Mouse (Mus musculus): ENCODE measurements around the gene Gm49352. TPM values are rescaled to one million over a fixed set of nuclear protein-coding genes. Genes with fewer than 3 reads are reported as not detected.

The Gm49352 gene
- not detected in 2 replicates for polyA plus RNA-seq (2015; fragmentation: Nextera tagmentation; extraction: Ambion mirVana)

DNA sequence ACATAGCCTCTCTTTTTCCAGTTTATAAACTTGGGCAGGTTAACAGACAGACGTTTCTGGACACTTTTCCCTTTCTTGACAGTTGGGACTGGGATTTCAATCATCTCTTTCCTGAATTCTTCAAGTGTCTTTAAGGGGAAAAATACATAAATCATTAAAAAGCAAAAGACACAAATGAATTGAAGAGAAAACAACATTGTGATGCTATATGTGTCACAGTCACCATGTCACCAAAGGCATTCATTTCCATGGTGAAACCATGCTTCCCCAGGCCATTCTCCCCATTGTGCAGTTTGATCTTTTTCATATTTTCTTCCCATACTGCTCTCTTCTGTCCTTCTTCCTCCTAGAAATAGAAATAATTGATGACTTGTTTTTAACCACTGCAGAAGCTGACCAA, at the start of gene Gm49352:
TSS of gene Gm49352 (minus strand) at position 101 of the 400 bp plus-strand sequence.

GRCm38 (mm10) chr13:61570027-61570426, 2.1 kb upstream of the Gm49352 start, which contains the start of gene Cts3:
Gene Cts3, minus strand, starts transcription at chr13:61570127.

GRCm38 (mm10) chr13:61541631-61542030, 26.3 kb downstream of the Gm49352 start, which contains the start of gene Ctsm:
Gene Ctsm, minus strand, starts transcription at chr13:61541839.

Other genes with a start within 250 kb of the Gm49352 start
- gene Cts7, start 210.0 kb downstream of the Gm49352 start, polyA plus RNA-seq (2015; fragmentation: Nextera tagmentation; extraction: Ambion mirVana): not detected in 2 replicates
- not detected in 2 replicates for gene Ctsm, start 26.3 kb downstream of the Gm49352 start, polyA plus RNA-seq (2015; fragmentation: Nextera tagmentation; extraction: Ambion mirVana)
- not detected in 2 replicates for gene Cts3, start 2.0 kb upstream of the Gm49352 start, polyA plus RNA-seq (2015; fragmentation: Nextera tagmentation; extraction: Ambion mirVana)

Data from adrenal gland, postnatal 0 days (tissue).